Mouse (Mus musculus): ENCODE data around the gene Armc8.
A peak's percentile ranks its signal among the peaks of the same experiment; 100 is the strongest.
"Not testable (repeated sequence)": the region's sequence is repeated elsewhere in the genome, so short reads cannot be mapped to it uniquely, and the experiment has no call there.

Gene Armc8

GRCm38 (mm10) chr9:99568347-99569070 lies at the start of gene Armc8:
TSS of gene Armc8 (minus strand) at chr9:99568899.
- peak; percentile 80 for DNase-seq (ENCODE audit: low read depth)

DNA sequence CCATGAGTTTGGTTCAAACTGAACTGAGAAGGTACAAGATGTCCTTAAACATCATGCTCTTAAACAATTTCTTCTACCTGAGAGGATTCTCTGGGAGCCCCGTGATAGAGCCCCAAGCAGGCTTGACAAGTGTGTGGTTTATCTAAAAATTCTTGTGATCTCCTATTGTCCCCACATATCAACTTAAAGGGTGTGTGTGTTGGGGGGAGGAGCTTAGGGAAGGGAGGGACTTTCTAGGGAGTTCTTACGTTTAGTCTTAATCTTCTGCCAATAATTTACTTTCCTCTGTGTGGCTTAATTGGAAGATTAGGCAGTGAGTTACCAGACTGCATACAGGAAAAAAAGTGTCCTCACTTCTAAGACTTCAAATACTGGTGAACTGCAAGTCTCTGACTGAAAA lies 43.5 kb upstream of the Armc8 start, which contains the start of gene A4gnt:
Gene A4gnt, plus strand, starts transcription at position 301 of the 400 bp plus-strand sequence.
- DNase-seq (ENCODE audit: low read depth) = no peak

DNA sequence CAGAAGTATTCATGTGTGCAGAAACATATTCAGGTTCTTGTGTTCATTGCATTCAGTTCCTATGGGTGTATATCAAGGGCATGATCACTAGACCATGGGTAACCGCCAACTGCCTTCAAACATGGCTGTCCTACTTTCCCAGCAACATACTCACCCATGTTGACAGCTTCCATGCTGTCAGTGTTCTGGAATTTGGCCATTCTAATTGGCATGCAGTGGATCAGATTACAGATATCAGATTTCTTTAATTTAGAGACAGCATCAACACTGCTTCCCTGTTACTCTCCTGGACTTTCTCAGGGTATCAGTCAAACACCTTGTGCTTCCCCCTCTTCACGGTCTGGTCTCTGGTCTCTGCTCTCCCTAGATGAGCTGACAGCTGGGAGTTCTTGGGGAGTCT lies 34.9 kb upstream of the Armc8 start:
- no peak for DNase-seq (ENCODE audit: low read depth)

DNA sequence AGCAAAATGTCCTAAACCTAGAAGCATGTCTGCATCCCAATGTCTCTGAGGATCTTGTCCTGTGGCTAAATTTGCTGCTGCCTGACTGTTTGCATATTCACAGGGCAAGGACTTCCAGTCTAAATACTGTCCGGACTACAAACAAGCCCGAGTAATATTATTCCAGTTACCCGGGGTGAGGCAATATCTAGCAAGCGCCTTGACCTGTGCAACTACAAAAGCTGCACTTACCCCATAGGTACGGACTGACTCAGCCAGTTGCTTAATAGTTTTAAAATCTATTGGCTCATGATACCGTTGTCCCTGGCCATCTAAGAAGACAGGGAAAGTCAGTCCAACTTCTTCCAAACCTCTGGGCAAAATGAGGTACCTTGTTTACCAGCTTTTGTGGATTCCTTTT lies 30.4 kb upstream of the Armc8 start:
- DNase-seq (ENCODE audit: low read depth) = not testable (repeated sequence)

- no peak for DNase-seq (ENCODE audit: low read depth)
Measured at GRCm38 (mm10) chr9:99591144-99591543, 22.4 kb upstream of the Armc8 start.

DNA sequence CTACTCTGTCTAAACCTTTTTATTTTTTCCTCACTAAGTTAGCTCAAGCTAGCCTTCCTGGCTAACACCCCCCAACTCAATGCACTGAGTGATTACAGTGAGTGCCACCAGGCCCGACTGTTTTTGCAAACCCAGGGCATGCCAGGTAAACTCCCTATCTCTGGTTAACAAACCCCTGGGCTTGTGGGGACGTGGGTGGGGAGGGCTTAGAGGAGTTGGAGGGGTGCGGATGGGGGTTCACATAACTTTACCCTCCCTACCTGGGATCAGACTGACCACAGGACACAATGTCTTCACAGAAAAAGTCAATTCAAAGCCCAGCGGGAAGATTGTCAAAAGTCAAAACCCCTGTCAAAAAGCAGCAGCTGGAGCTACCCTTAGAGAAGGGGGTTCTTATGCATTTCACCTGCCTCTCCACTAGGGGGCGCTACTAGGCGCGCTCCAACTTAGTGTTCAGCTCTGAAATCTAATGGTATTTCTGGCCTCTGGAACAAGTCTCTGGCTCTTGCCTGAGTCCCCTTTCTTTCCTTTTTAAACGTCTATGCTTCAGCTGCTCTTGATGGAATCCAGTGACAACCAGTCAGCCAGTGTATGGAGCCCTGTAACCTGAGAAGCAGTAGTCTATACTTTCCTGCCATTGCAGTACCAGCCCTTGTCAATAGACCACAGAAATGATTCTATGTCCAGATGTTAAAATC lies 19.0 kb upstream of the Armc8 start:
- DNase-seq (ENCODE audit: low read depth) = peak; percentile 32

GRCm38 (mm10) chr9:99580655-99581054 lies 12.0 kb upstream of the Armc8 start:
- no peak for DNase-seq (ENCODE audit: low read depth)

DNA sequence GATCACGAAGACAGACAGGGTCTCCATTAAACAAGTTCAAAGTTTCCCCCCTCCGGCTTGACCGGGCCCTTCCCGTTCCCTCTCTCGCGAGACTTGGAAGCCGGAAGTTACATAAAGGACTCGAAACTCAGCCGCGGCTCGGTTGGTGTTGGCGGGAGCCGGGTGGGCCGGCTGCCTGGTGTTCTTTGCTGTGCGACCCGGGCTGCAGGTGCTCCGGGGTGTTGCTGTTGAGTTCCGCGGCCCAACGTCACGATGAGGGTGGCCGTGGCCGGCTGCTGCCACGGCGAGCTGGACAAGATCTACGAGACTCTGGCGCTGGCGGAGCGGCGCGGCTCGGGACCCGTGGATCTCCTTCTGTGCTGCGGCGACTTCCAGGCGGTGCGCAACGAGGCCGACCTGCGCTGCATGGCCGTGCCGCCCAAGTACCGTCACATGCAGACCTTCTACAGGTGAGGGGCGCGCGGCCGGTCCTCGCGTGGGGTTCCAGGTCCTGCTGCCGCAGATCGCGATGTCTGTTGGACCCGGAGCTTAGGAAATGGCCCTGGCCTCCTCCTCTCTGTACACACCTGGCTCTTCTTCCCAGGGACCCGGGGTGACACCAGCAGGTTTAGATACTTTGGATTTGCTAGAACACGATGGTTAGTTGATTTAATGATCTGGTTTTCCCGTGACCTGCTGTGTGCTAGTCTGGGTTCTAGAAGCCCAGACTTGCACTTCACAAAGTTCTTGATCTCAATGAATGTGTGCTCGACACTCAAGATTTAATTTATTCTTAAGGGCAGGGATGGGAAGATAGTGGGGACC lies 7.2 kb upstream of the Armc8 start, which contains the start of gene Dbr1:
Gene Dbr1, plus strand, starts transcription at position 123 of the 804 bp plus-strand sequence.
- peak; percentile 85 for DNase-seq (ENCODE audit: low read depth)

DNA sequence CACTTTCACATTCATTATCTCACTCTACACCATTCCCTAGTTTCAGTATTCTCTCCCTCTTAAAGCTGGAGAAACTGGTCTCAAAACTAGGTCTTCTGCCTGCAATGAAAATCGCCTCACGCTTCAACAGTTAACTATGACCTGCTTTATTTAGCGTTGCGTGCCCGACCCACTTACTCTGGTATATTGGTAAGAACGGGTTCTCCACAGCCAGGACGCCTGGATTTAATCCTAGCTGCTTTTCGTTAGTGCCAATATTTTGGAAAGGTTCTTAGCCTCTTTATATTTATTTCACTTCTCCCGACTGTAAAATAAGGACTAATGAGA lies 335 bp upstream of the Armc8 start:
- no peak for DNase-seq (ENCODE audit: low read depth)

GRCm38 (mm10) chr9:99568023-99568346 lies 714 bp downstream of the Armc8 start:
- DNase-seq (ENCODE audit: low read depth) = no peak

DNA sequence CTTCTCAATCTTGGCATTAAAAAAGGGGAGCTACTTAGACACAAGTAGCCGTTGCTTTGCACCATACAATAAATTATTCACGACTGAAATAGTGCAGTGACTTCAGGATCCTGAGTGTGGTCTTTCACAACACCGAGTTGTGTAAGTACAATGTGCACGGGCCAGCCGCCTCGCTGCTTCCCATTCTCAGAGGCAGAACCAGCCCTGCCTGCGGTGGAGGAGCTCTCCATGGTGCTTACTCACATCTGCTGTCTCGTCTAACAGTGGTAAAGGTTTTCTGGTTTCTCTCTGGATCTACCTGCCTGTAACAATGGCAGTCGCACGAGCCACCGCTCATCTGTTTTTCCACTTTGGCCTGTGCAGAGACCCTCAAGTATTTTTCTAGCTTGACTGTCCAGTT lies 5.0 kb downstream of the Armc8 start:
- DNase-seq (ENCODE audit: low read depth) = peak; percentile 69

DNA sequence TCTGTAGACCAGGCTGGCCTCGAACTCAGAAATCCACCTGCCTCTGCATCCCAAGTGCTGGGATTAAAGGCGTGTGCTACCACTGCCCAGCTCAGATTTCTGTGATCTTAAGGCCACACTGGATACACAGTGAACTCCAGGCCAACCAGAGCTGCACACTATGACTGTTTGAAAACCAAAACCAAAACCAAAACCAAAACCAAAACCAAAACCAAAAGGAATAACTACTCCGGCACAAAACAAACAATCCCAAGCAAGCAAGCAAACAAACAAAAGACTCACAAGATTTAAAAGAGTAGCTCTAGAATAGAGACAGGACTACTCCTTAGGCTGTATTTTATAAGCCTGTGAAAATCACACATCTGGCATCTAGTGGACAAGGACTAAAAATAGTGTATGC lies 8.3 kb downstream of the Armc8 start:
- DNase-seq (ENCODE audit: low read depth) = no peak

DNA sequence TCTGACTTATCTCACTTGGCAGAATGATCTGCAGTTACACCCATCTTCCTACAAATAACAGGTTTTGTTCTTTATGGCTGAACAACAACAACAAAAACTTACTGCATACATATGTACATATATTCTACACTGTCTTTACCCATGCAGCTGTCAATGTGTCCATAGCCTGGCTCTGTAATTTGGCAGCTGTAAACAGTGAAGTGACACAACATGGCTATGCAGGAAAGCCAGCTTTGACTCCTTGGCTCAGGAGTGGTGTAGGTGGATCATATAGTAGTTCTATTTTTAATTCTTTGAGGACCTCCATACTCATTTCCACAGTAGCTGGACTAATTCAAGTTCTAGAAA lies 9.2 kb downstream of the Armc8 start:
- DNase-seq (ENCODE audit: low read depth) = no peak

- DNase-seq (ENCODE audit: low read depth) = no peak
Measured at GRCm38 (mm10) chr9:99558824-99559556, 9.7 kb downstream of the Armc8 start.

GRCm38 (mm10) chr9:99557580-99558300 lies 11.0 kb downstream of the Armc8 start:
- DNase-seq (ENCODE audit: low read depth) = no peak

DNA sequence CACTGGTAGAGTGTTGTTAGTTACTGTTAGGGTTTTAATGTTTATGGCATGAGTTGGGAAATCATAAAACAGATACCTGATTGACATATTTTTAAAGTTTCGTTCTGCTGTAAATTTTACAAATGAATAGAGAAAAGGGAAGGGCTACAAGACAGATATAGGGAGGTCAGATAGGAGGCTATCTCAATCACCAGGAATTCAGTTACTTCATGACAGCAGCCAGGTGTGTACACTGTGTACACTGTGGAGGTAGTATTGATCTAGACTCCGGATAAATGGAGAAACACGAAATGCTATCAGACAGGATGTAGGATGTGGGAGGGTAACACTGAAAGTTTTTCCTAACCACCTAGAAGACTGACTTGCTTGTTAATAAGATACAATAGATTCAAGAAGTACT lies 13.4 kb downstream of the Armc8 start:
- no peak for DNase-seq (ENCODE audit: low read depth)

- DNase-seq (ENCODE audit: low read depth) = no peak
Measured at GRCm38 (mm10) chr9:99554052-99554451, 14.6 kb downstream of the Armc8 start.

DNA sequence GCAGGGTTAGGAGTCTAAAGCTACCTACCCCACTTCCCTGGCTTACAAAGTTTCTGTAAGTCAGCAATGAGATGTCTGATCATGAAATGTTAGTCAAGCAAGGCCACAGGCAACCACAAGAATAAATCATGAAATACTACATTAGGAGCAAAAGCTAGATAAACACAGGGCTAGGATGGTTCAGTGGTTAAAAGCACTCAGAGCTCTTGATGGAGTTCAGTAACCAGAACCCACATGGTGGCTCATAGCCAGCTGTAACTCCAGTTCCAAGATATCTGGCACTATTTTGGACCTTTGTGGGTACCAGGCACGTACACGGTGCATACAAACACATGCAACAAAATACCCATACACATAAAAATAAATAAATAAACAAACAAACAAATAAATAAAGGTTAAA lies 15.7 kb downstream of the Armc8 start:
- DNase-seq (ENCODE audit: low read depth) = no peak

DNA sequence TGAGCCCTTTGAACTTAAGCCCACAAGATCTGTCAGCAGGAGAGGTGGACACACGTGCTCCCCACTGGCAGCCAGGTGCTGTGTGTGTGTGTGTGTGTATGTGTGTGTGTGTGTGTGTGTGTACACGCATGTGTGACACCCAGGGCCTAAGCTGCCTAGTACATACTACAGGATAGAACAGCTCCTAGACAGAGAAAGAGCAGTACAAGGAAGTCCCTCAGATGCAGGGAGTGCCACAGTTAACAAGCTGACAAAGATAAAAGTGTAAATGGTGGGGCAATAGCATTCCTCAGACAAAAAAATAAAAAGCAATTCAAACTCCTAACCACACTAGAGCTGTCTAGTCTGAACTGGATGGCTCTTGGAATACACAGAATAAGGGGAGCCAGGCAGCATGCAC lies 16.6 kb downstream of the Armc8 start:
- DNase-seq (ENCODE audit: low read depth) = no peak

DNA sequence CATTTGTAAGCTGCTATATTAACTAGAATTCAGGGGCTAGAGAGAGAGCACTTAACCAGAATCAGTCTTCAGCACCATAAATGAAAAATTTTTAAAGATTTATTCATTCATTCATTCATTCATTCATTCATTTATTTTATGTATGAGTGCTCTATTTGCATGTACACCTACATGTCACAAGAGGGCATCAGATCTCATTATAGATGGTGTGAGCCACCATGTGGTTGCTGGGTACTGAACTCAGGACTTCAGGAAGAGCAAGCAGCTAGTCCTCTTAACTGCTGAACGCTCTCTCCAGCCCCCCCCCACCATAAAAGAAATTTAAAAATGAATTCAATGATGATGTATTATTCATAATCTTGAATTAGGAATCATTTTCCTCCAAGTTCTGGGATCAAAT lies 22.4 kb downstream of the Armc8 start:
- DNase-seq (ENCODE audit: low read depth) = no peak

- DNase-seq (ENCODE audit: low read depth) = no peak
Measured at GRCm38 (mm10) chr9:99531865-99532264, 36.8 kb downstream of the Armc8 start.

DNA sequence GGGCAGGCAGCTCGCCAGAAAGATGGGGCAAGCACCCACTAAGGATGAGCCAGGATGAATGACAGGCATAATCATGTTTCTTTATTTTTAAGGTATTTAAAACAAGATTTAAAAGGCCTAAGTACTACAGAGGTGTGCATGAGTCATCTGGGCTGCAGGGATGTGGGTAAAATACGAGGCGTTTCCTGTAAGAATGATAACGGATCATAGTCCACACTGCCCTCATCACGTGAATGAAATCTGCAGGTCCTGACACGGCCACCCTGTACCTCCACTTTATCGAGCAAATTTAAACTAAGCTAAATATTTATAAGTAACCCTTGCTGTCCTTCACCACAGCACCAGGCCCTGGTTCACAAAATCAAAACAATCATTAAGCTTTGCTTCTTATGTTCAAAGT lies 62.8 kb downstream of the Armc8 start:
- no peak for DNase-seq (ENCODE audit: low read depth)
